In genomic region chr13:28618961-28619360, GRCm38 (mm10) we compare ENCODE assay signal across 24 mouse cellular contexts.
DNase-seq lines count a peak whose midpoint lies in the region; ATAC-seq and TF ChIP-seq lines count a peak whose summit lies in the region.
"Had no signal": no experiment of that assay in that cellular context is flagged by ENCODE, and none has a peak within 500 bp of the region (broad histone marks: within the 10 kb centered on the region; RNA-seq: fewer than 3 reads in every experiment).

No protein-coding gene starts in this region.

- TF ChIP-seq EP300 in liver, postnatal 0 days (IDR thresholded peaks at IDR 0.05; ENCODE audit: low read depth) = no peak

- H3K27me3 ChIP-seq in liver, postnatal 0 days (ENCODE audit: insufficient read depth, low read length) = no peaks in the 10 kb centered on the region
- H3K27me3 ChIP-seq: hindbrain, embryonic 15.5 days; limb, embryonic 12.5 days; neural tube, embryonic 13.5 days had no signal

- H3K36me3 ChIP-seq in liver, postnatal 0 days (replicated peaks; ENCODE audit: insufficient read depth, low read length) = no peaks in the 10 kb centered on the region
- H3K36me3 ChIP-seq: embryonic facial prominence, embryonic 10.5 days; hindbrain, embryonic 15.5 days; limb, embryonic 12.5 days; midbrain, embryonic 10.5 days; neural tube, embryonic 13.5 days had no signal

- no peaks in the 10 kb centered on the region for H3K9me3 ChIP-seq in liver, postnatal 0 days (ENCODE audit: low read length)
- H3K9me3 ChIP-seq: embryonic facial prominence, embryonic 10.5 days; hindbrain, embryonic 15.5 days; limb, embryonic 12.5 days; midbrain, embryonic 10.5 days; neural tube, embryonic 13.5 days had no signal

- WGBS in liver, postnatal 0 days (ENCODE audit: insufficient replicate concordance) = 55% methylated on average over 3 of the region's 3 CpGs

- DNase-seq in gastrocnemius, adult 2 months = peak; percentile 52
- DNase-seq in gastrocnemius, postnatal 4 days (ENCODE audit: low spot score in 2 of 2) = no peak
- peak; percentile 14 for DNase-seq in ovary, postnatal 36 days (ENCODE audit: low spot score)
- no peak for DNase-seq in ovary, postnatal 10 days (ENCODE audit: low spot score)
- DNase-seq in embryo, embryonic 11 days = peak; percentile 31
- peak; percentile 24 for DNase-seq in heart, postnatal 4 days
- no peak for DNase-seq in liver, postnatal 0 days
- no peak for DNase-seq in thymus, postnatal 25 days
- DNase-seq: cerebellum, adult 18-20 months; cerebellum, postnatal 25 days; kidney, adult 2 months; kidney, postnatal 25 days; lung, adult 18-20 months; lung, postnatal 10 days had no signal

- no peak for TF ChIP-seq CTCF in gastrocnemius, adult 2 months (IDR thresholded peaks at IDR 0.05)
- TF ChIP-seq CTCF in liver, postnatal 0 days (IDR thresholded peaks at IDR 0.05; ENCODE audit: low read depth) = no peak

- no peaks in the 10 kb centered on the region; the same call in 1 of the 2 replicates for H3K4me1 ChIP-seq in liver, postnatal 0 days (ENCODE audit: insufficient read depth)
- H3K4me1 ChIP-seq: hindbrain, embryonic 15.5 days had no signal

- no peak overlapping the region for H3K27ac ChIP-seq in gastrocnemius, adult 2 months
- H3K27ac ChIP-seq in liver, postnatal 0 days (ENCODE audit: low read depth) = no peak overlapping the region
- H3K27ac ChIP-seq: embryonic facial prominence, embryonic 10.5 days; hindbrain, embryonic 15.5 days; limb, embryonic 12.5 days; midbrain, embryonic 10.5 days; neural tube, embryonic 13.5 days had no signal

- no peak overlapping the region for H3K4me2 ChIP-seq in liver, postnatal 0 days (ENCODE audit: low read depth, low read length)
- H3K4me2 ChIP-seq: hindbrain, embryonic 15.5 days; limb, embryonic 12.5 days; liver, embryonic 11.5 days; neural tube, embryonic 13.5 days had no signal

- H3K9ac ChIP-seq in liver, postnatal 0 days (replicated peaks) = no peak overlapping the region
- H3K9ac ChIP-seq: hindbrain, embryonic 15.5 days; limb, embryonic 12.5 days; neural tube, embryonic 13.5 days had no signal

- intact Hi-C loops in gastrocnemius, adult 2 months (cut with DNase I) = no loop called here

- no peak overlapping the region for H3K4me3 ChIP-seq in gastrocnemius, adult 2 months
- H3K4me3 ChIP-seq in liver, postnatal 0 days (ENCODE audit: low read depth, low read length) = no peak overlapping the region
- H3K4me3 ChIP-seq: embryonic facial prominence, embryonic 10.5 days; hindbrain, embryonic 15.5 days; limb, embryonic 12.5 days; midbrain, embryonic 10.5 days; myocyte; neural tube, embryonic 13.5 days had no signal

- ATAC-seq in liver, postnatal 0 days = no peak
- ATAC-seq: activated CD4-positive, CD25-positive, alpha-beta regulatory T cell, adult 4 months; forebrain, embryonic 16.5 days; midbrain, embryonic 16.5 days had no signal

Comparison
In these comparisons a context has a peak if more than half of its experiments do, and no peak if none do; other contexts are left out.
1. DNase-seq: peak in gastrocnemius, adult 2 months (single experiment), ovary, postnatal 36 days (single experiment), embryo, embryonic 11 days (single experiment) and heart, postnatal 4 days (single experiment); none in gastrocnemius, postnatal 4 days (0 of 2), ovary, postnatal 10 days (single experiment), liver, postnatal 0 days (single experiment) and thymus, postnatal 25 days (single experiment).